Mouse (Mus musculus) neural tube, embryonic 14.5 days (tissue): ENCODE results near the gene Arid5a. TPM values are rescaled to one million over a fixed set of nuclear protein-coding genes. Genes with fewer than 3 reads are reported as not detected.

Experiments used
- ATAC-seq: fragments of 200-750 bp; cut with Nextera tagmentation; 2 replicates; pipeline ENCODE4 v1.8.0; 2017; ENCODE audit warnings: low read depth, mild to moderate bottlenecking, moderate TSS enrichment, moderate library complexity
- H3K27ac ChIP-seq: fragments of 300-500 bp; sonication (generic); 2 replicates; pipeline ENCODE4 v1.5.1; 2014; ENCODE audit warnings: low read depth, mild to moderate bottlenecking, control low read depth, low read length, moderate library complexity, mixed read lengths
- H3K27me3 ChIP-seq: fragments of 300-500 bp; sonication (generic); 2 replicates; pipeline ENCODE4 v1.6.1; 2014; ENCODE audit warnings: low read length; ENCODE audit not compliant: control insufficient read depth, insufficient read depth
- H3K36me3 ChIP-seq: fragments of 300-500 bp; sonication (generic); 2 replicates; pipeline ENCODE4 v1.6.1; 2014; ENCODE audit warnings: low read length, mixed read lengths; ENCODE audit not compliant: control insufficient read depth, insufficient read depth
- H3K4me1 ChIP-seq: fragments of 300-500 bp; sonication (generic); 2 replicates; pipeline ENCODE4 v1.6.1; 2014; ENCODE audit warnings: low read length; ENCODE audit not compliant: control insufficient read depth, insufficient read depth
- H3K4me2 ChIP-seq: fragments of 300-500 bp; sonication (generic); 2 replicates; pipeline ENCODE4 v1.6.1; 2014; ENCODE audit warnings: mild to moderate bottlenecking, low read depth, low read length, control low read depth
- H3K4me3 ChIP-seq: fragments of 300-500 bp; sonication (generic); 2 replicates; pipeline ENCODE4 v1.5.1; 2014; ENCODE audit warnings: low read depth, low read length, control low read depth, mixed read lengths
- H3K9ac ChIP-seq: fragments of 300-500 bp; sonication (generic); replicated peaks from 2 replicates; pipeline ENCODE4 v1.6.1; 2014; ENCODE audit warnings: low read depth, mild to moderate bottlenecking, control low read depth, low read length, mixed read lengths
- H3K9me3 ChIP-seq: fragments of 300-500 bp; sonication (generic); 2 replicates; pipeline ENCODE4 v1.6.1; 2016; ENCODE audit warnings: low read length; ENCODE audit not compliant: control insufficient read depth
- WGBS: fragments of 180-500 bp; shearing (Covaris S2); extraction: QIAGEN DNeasy Blood & Tissue Kit; methylation state at CpG from one replicate; pipeline ENCODE4 v1.1.7; 2014; 5-methylcytosine and 5-hydroxymethylcytosine counted together
- polyA plus RNA-seq: library from polyadenylated mRNA; unstranded; fragments of >200 nt; fragmentation: Nextera tagmentation; extraction: Ambion mirVana; gene quantifications from 2 replicates; pipeline ENCODE4 v1.2.1, GENCODE M21; 2014

The Arid5a gene
- polyA plus RNA-seq, 1 experiment from 2014 or later: 2.5 TPM

DNA sequence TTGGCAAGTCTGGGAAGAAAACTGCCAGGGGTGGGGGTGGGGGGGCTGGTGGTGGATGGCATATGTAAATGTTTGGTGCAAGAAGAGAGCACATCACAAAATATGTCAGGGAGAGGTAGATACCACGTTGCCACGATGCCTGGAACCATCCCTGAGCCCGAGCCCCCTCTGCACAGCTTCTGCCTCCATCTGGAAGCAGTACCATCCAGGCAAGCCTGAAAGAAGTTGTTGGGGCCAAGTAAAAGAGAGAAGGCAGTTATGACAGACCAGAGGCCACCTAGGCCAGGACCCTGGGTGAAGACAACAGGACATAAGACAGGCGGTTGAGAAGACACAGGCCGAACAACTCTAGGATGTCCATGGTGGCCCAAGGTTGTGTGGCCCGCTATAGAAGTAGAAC is 7.0 kb upstream of the Arid5a start:
- no peak for ATAC-seq
- H3K9me3 ChIP-seq: no peaks in the 10 kb centered on the region
- H3K4me3 ChIP-seq: no peak overlapping the region
- WGBS: 86% methylated on average over 6 of the region's 6 CpGs
- H3K36me3 ChIP-seq: no peaks in the 10 kb centered on the region
- H3K4me1 ChIP-seq: no peaks in the 10 kb centered on the region
- no peaks in the 10 kb centered on the region for H3K27me3 ChIP-seq
- H3K27ac ChIP-seq: no peak overlapping the region
- H3K9ac ChIP-seq: no peak overlapping the region
- no peak overlapping the region for H3K4me2 ChIP-seq

DNA sequence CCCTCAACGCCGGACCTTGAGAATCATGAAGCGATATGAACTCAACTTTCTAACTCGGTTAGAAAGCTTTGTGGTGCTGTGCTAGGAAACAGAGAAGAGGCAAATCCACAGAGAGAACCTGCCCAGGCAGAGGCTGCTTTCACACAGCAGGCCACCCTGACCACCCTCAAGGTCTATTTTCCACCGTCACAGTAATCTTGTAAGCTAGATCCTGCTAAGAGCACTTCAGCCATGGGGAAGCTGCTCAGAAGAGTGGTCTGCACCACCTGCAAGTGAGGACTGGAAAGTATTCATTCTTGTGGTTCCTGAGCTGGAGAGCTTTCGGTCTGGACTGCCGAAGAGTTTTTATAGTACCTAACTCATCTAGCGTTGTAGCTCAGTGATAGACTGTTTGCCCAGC is 5.3 kb upstream of the Arid5a start:
- H3K9ac ChIP-seq: no peak overlapping the region
- no peak overlapping the region for H3K4me2 ChIP-seq
- H3K9me3 ChIP-seq: no peaks in the 10 kb centered on the region
- no peak overlapping the region for H3K4me3 ChIP-seq
- H3K36me3 ChIP-seq: no peaks in the 10 kb centered on the region
- H3K27me3 ChIP-seq: no peaks in the 10 kb centered on the region
- no peak overlapping the region for H3K27ac ChIP-seq
- 78% methylated on average over 8 of the region's 8 CpGs for WGBS
- no peaks in the 10 kb centered on the region for H3K4me1 ChIP-seq
- ATAC-seq: no peak

- H3K36me3 ChIP-seq: no peaks in the 10 kb centered on the region
- no peak for ATAC-seq
- no peaks in the 10 kb centered on the region for H3K9me3 ChIP-seq
- no peaks in the 10 kb centered on the region for H3K4me1 ChIP-seq
- H3K27ac ChIP-seq: no peak overlapping the region
- H3K27me3 ChIP-seq: no peaks in the 10 kb centered on the region
- WGBS: 16% methylated on average over 8 of the region's 9 CpGs
- H3K9ac ChIP-seq: peak overlapping the region; percentile 48
- peak overlapping the region; percentile 55 for H3K4me2 ChIP-seq
- peak overlapping the region; percentile 31 for H3K4me3 ChIP-seq
Observed at GRCm38 (mm10) chr1:36302957-36303356, 4.6 kb upstream of the Arid5a start.

- Histone ChIP-seq H3K4me1 (0 out of 2 replicates have a peak, but pooled peaks cover 4% of the 10 kb centered on the region), H3K27ac (no peak overlapping the region), H3K4me2 (peak overlapping the region; percentile 55), H3K27me3 (no peaks in the 10 kb centered on the region), H3K4me3 (peak overlapping the region; percentile 31), H3K9me3 (no peaks in the 10 kb centered on the region), H3K9ac (peak overlapping the region; percentile 48), H3K36me3 (no peaks in the 10 kb centered on the region)
- ATAC-seq: peak; percentile 33; the same call in 1 of the 2 replicates
- WGBS: 9% methylated on average over 30 of the region's 30 CpGs
Observed at GRCm38 (mm10) chr1:36303381-36304320, 3.9 kb upstream of the Arid5a start.

DNA sequence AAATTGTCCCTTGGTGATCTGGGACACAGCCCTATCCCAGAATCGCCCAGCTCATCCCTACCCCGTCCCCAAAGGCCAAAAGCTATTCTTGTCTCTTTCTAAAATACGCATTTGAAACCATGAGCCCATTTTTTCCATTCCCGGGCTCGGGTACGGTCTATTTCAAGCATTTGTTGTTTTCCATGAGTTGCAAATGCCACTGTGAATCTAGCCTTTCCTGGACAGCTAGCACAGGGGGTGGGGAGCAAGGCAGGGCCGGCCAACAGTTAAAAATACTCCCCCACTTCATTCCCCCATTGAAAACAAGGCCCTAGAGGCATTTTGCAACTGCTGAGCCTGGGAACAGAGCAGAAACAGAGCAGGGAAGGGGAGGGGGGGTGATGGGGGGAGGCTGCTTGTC is 2.8 kb upstream of the Arid5a start:
- 0 out of 2 replicates have a peak, but pooled peaks cover 7% of the 10 kb centered on the region for H3K4me1 ChIP-seq
- H3K36me3 ChIP-seq: no peaks in the 10 kb centered on the region
- H3K9me3 ChIP-seq: no peaks in the 10 kb centered on the region
- 72% methylated on average over 7 of the region's 7 CpGs for WGBS
- H3K27me3 ChIP-seq: no peaks in the 10 kb centered on the region
- H3K27ac ChIP-seq: no peak overlapping the region
- ATAC-seq: no peak
- no peak overlapping the region for H3K4me3 ChIP-seq
- no peak overlapping the region for H3K4me2 ChIP-seq
- H3K9ac ChIP-seq: no peak overlapping the region

- Histone ChIP-seq H3K4me1 (0 out of 2 replicates have a peak, but pooled peaks cover 7% of the 10 kb centered on the region), H3K4me2 (no peak overlapping the region), H3K36me3 (no peaks in the 10 kb centered on the region), H3K9me3 (no peaks in the 10 kb centered on the region), H3K27me3 (no peaks in the 10 kb centered on the region), H3K27ac (no peak overlapping the region), H3K4me3 (no peak overlapping the region), H3K9ac (no peak overlapping the region)
- ATAC-seq: no peak
- 55% methylated on average over 6 of the region's 6 CpGs for WGBS
Observed at GRCm38 (mm10) chr1:36306120-36306519, 1.4 kb upstream of the Arid5a start.

GRCm38 (mm10) chr1:36307121-36307494 is 425 bp upstream of the Arid5a start:
- no peak for ATAC-seq

DNA sequence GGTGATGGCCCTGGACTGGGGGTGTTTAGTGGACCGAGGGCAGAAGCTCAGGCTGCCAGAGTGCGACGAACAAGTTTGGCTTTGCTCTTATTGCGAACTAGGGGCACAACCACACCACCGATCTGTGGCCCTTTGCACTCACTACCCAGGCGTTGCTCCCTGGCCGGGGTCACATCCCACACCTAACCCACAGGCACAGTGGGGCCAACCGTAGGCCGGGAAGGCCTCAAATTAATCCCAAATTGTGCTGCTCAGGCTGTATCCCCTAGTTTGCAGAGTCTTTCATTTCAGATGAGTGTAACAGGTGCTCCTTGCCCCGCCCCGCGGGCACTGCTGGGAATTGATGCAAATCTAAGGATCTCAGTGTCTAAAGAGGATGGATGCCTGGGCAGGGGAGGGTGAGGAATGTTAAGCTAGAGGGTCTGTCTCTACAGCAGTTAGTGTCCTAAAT is 943 bp downstream of the Arid5a start:
- H3K9me3 ChIP-seq: no peaks in the 10 kb centered on the region
- H3K9ac ChIP-seq: no peak overlapping the region
- no peaks in the 10 kb centered on the region for H3K36me3 ChIP-seq
- 6% methylated on average over 12 of the region's 12 CpGs for WGBS
- no peak overlapping the region for H3K27ac ChIP-seq
- peak overlapping the region; percentile 77 for H3K4me2 ChIP-seq
- 0 out of 2 replicates have a peak, but pooled peaks cover 7% of the 10 kb centered on the region for H3K4me1 ChIP-seq
- H3K27me3 ChIP-seq: no peaks in the 10 kb centered on the region
- ATAC-seq: no peak
- peak overlapping the region; percentile 54 for H3K4me3 ChIP-seq

More at GRCm38 (mm10) chr1:36307121-36307494, 425 bp upstream of the Arid5a start:
- H3K27me3 ChIP-seq: no peaks in the 10 kb centered on the region
- 0 out of 2 replicates have a peak, but pooled peaks cover 7% of the 10 kb centered on the region for H3K4me1 ChIP-seq
- 71% methylated on average over 7 of the region's 7 CpGs for WGBS
- no peaks in the 10 kb centered on the region for H3K36me3 ChIP-seq
- no peaks in the 10 kb centered on the region for H3K9me3 ChIP-seq
- no peak overlapping the region for H3K4me2 ChIP-seq
- H3K9ac ChIP-seq: no peak overlapping the region
- no peak overlapping the region for H3K27ac ChIP-seq
- no peak overlapping the region for H3K4me3 ChIP-seq

DNA sequence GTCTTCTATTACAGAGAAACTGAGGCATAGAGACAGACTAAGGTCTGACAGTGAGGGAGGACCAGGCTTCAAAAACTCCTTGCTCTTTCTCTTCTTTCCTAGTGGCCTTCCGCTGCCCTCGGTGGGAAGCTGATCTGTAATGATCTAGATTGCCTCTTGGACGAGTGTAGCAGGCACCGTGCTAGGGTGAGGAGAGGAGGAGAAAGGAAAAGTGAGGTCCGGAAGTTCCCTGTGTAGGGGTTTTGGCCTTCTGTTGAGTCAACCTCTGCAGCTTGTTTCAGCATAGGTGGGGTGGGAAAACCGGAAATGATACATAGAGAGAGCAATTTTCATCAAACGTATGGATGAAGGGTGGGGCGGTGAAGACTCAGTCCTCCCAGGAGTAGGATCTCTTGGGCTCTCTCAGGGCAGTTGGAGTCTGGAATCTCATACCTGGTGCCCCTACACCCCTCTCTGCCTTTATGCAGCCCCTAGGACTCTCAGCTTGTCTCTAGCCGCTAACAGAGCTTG is 1.5 kb downstream of the Arid5a start:
- Histone ChIP-seq H3K36me3 (no peaks in the 10 kb centered on the region), H3K27me3 (no peaks in the 10 kb centered on the region), H3K4me3 (no peak overlapping the region), H3K4me2 (no peak overlapping the region; the same call in 1 of the 2 replicates), H3K9me3 (no peaks in the 10 kb centered on the region), H3K9ac (no peak overlapping the region), H3K4me1 (0 out of 2 replicates have a peak, but pooled peaks cover 7% of the 10 kb centered on the region), H3K27ac (no peak overlapping the region)
- 52% methylated on average over 9 of the region's 9 CpGs for WGBS
- ATAC-seq: no peak
